Mouse (Mus musculus) liver, embryonic 15.5 days (tissue): ENCODE data around the gene Cpb2. TPM values are rescaled to one million over a fixed set of nuclear protein-coding genes. Genes with fewer than 3 reads are reported as not detected.

Source experiments
- ATAC-seq: fragments of 200-750 bp; cut with Nextera tagmentation; 2 replicates; pipeline ENCODE4 v1.8.0; 2017; ENCODE audit warnings: moderate number of reproducible peaks, mild to moderate bottlenecking, moderate library complexity; ENCODE audit not compliant: insufficient read depth
- H3K27ac ChIP-seq: fragments of 300-500 bp; sonication (generic); replicated peaks from 2 replicates; pipeline ENCODE4 v1.5.1; 2015; ENCODE audit warnings: mild to moderate bottlenecking, inconsistent platforms
- H3K27me3 ChIP-seq: fragments of 300-500 bp; sonication (generic); 2 replicates; pipeline ENCODE4 v1.6.1; 2015; ENCODE audit warnings: mild to moderate bottlenecking, inconsistent platforms
- H3K36me3 ChIP-seq: fragments of 300-500 bp; sonication (generic); replicated peaks from 2 replicates; pipeline ENCODE4 v1.6.1; 2015; ENCODE audit warnings: moderate library complexity, mild to moderate bottlenecking, inconsistent platforms
- H3K4me1 ChIP-seq: fragments of 300-500 bp; sonication (generic); replicated peaks from 2 replicates; pipeline ENCODE4 v1.6.1; 2015; ENCODE audit warnings: inconsistent platforms
- H3K4me2 ChIP-seq: fragments of 300-500 bp; sonication (generic); 2 replicates; pipeline ENCODE4 v1.6.1; 2015; ENCODE audit warnings: moderate library complexity, mild to moderate bottlenecking, inconsistent platforms
- H3K4me3 ChIP-seq: fragments of 300-500 bp; sonication (generic); replicated peaks from 2 replicates; pipeline ENCODE4 v1.5.1; 2015; ENCODE audit warnings: mild to moderate bottlenecking, inconsistent platforms
- H3K9ac ChIP-seq: fragments of 300-500 bp; sonication (generic); 2 replicates; pipeline ENCODE4 v1.6.1; 2015; ENCODE audit warnings: moderate library complexity, mild to moderate bottlenecking, inconsistent platforms
- H3K9me3 ChIP-seq: fragments of 300-500 bp; sonication (generic); replicated peaks from 2 replicates; pipeline ENCODE4 v1.6.1; 2016; ENCODE audit warnings: inconsistent platforms
- WGBS: fragments of 180-500 bp; shearing (Covaris S2); methylation state at CpG from one replicate; pipeline ENCODE4 v1.1.7; 2015; ENCODE audit warnings: mixed read lengths; ENCODE audit not compliant: insufficient replicate concordance; 5-methylcytosine and 5-hydroxymethylcytosine counted together
- polyA plus RNA-seq: library from polyadenylated mRNA; unstranded; fragments of >200 nt; fragmentation: Nextera tagmentation; extraction: Ambion mirVana; gene quantifications from 2 replicates; pipeline ENCODE4 v1.2.1, GENCODE M21; 2015

The Cpb2 gene
- 134 and 143 TPM in 2 replicates for polyA plus RNA-seq

DNA sequence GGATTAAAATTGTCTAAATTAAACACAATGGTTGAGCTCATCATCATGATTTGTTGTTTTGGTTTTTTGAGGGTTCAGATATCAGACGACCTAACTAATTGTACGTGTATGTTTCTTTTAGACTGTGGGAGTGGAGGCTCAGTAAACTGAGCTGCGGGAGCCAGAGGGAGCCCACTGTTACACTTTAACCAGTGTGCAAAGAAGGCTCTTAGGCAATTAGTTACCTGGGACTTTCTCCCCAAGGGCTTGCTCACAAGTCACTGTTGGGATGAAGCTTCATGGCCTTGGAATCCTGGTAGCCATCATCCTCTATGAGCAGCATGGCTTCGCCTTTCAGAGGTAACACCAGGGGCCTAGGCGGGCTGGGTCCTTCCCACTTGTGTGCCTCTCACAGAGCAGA lies at the start of gene Cpb2:
Cpb2 (plus strand) TSS at position 201 of the 400 bp plus-strand sequence.
- H3K4me1 ChIP-seq = peaks cover 5% of the 10 kb centered on the region; the same call in 1 of the 2 replicates
- ATAC-seq = peak; percentile 62
- H3K9me3 ChIP-seq = no peaks in the 10 kb centered on the region
- no peaks in the 10 kb centered on the region for H3K27me3 ChIP-seq
- no peak within 1 kb of the TSS for H3K9ac ChIP-seq
- H3K27ac ChIP-seq = peak within 1 kb of the TSS; percentile 45
- 59% methylated on average over 5 of the region's 5 CpGs for WGBS
- peak within 1 kb of the TSS; percentile 25 for H3K4me2 ChIP-seq
- H3K4me3 ChIP-seq = peak within 1 kb of the TSS; percentile 21
- H3K36me3 ChIP-seq = no peaks in the 10 kb centered on the region

DNA sequence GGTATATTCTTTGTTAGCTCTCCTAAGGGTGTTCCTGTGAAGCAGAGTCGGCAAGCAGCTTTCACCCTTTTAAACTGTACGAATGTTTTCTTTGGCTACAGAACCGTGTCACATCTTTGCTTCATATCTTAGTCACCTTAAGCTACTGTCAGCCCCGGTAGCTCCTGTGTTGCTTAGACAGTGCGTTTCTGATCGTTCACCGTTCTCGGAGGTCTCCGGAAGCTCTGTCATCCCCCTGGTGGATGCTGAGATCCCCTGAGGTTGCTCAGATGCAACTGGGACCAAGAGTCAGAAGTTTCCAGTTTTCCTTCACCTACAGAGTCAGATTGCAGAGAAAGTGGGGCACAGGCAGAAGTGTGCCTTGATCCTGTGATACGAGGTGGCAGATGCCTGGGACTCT lies 49.7 kb upstream of the Cpb2 start:
- Histone ChIP-seq H3K36me3 (no peaks in the 10 kb centered on the region), H3K9ac (no peak overlapping the region), H3K9me3 (no peaks in the 10 kb centered on the region), H3K4me1 (peaks cover 16% of the 10 kb centered on the region), H3K4me2 (no peak overlapping the region), H3K4me3 (no peak overlapping the region), H3K27me3 (no peaks in the 10 kb centered on the region; the same call in 1 of the 2 replicates), H3K27ac (no peak overlapping the region)
- 74% methylated on average over 10 of the region's 10 CpGs for WGBS
- ATAC-seq = no peak

GRCm38 (mm10) chr14:75192858-75193257 lies 49.2 kb upstream of the Cpb2 start:
- H3K36me3 ChIP-seq = no peaks in the 10 kb centered on the region
- H3K4me2 ChIP-seq = no peak overlapping the region
- H3K27me3 ChIP-seq = no peaks in the 10 kb centered on the region; the same call in 1 of the 2 replicates
- H3K27ac ChIP-seq = no peak overlapping the region
- ATAC-seq = no peak
- no peaks in the 10 kb centered on the region for H3K9me3 ChIP-seq
- WGBS = 65% methylated on average over 10 of the region's 10 CpGs
- H3K9ac ChIP-seq = no peak overlapping the region
- H3K4me3 ChIP-seq = no peak overlapping the region
- H3K4me1 ChIP-seq = peaks cover 18% of the 10 kb centered on the region

GRCm38 (mm10) chr14:75195530-75195929 lies 46.6 kb upstream of the Cpb2 start:
- peaks cover 18% of the 10 kb centered on the region for H3K4me1 ChIP-seq
- H3K27ac ChIP-seq = 0 out of 2 replicates have a peak overlapping the region, but pooled peaks have one; percentile 5
- H3K4me2 ChIP-seq = peak overlapping the region; percentile 23; the same call in 1 of the 2 replicates
- no peaks in the 10 kb centered on the region; the same call in 1 of the 2 replicates for H3K36me3 ChIP-seq
- H3K9ac ChIP-seq = no peak overlapping the region
- H3K4me3 ChIP-seq = no peak overlapping the region
- no peaks in the 10 kb centered on the region; the same call in 1 of the 2 replicates for H3K27me3 ChIP-seq
- ATAC-seq = no peak
- no peaks in the 10 kb centered on the region for H3K9me3 ChIP-seq
- 65% methylated on average over 5 of the region's 5 CpGs for WGBS

GRCm38 (mm10) chr14:75197027-75197426 lies 45.1 kb upstream of the Cpb2 start:
- Histone ChIP-seq H3K36me3 (peaks cover 6% of the 10 kb centered on the region), H3K9ac (no peak overlapping the region), H3K4me2 (no peak overlapping the region), H3K9me3 (no peaks in the 10 kb centered on the region), H3K4me3 (no peak overlapping the region), H3K27ac (no peak overlapping the region), H3K27me3 (no peaks in the 10 kb centered on the region), H3K4me1 (peaks cover 16% of the 10 kb centered on the region)
- no peak for ATAC-seq
- WGBS = 30% methylated on average over 5 of the region's 5 CpGs

DNA sequence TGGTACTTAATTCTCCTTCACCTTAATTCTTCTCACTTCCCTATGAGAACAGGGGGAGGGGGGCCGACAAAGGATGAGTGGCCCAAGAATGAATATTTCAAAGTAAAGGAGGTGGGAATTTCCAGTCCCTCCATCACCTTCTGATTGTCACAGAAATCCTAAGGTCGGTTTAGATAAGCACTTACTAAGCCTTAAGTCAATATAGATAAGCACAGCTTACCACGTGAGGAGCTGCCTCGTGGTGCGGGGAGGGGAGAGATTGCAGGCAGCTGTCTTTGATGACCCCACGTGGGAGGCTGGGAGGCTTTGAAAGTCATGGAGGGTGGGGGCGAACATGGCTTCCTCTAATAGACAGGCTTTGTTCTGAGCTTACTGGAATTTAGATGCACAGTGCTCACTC lies 44.4 kb upstream of the Cpb2 start:
- Histone ChIP-seq H3K9ac (no peak overlapping the region), H3K4me3 (no peak overlapping the region), H3K27ac (no peak overlapping the region), H3K36me3 (peaks cover 6% of the 10 kb centered on the region), H3K4me1 (peaks cover 16% of the 10 kb centered on the region), H3K27me3 (no peaks in the 10 kb centered on the region), H3K4me2 (no peak overlapping the region), H3K9me3 (no peaks in the 10 kb centered on the region)
- peak; percentile 61 for ATAC-seq
- WGBS = 13% methylated on average over 7 of the region's 7 CpGs

GRCm38 (mm10) chr14:75205363-75206051 lies 36.6 kb upstream of the Cpb2 start:
- Histone ChIP-seq H3K9me3 (no peaks in the 10 kb centered on the region), H3K27me3 (no peaks in the 10 kb centered on the region), H3K36me3 (peaks cover 6% of the 10 kb centered on the region), H3K27ac (no peak overlapping the region), H3K4me2 (no peak overlapping the region), H3K4me3 (no peak overlapping the region), H3K4me1 (no peaks in the 10 kb centered on the region), H3K9ac (no peak overlapping the region)
- 68% methylated on average over 6 of the region's 6 CpGs for WGBS
- ATAC-seq = no peak

DNA sequence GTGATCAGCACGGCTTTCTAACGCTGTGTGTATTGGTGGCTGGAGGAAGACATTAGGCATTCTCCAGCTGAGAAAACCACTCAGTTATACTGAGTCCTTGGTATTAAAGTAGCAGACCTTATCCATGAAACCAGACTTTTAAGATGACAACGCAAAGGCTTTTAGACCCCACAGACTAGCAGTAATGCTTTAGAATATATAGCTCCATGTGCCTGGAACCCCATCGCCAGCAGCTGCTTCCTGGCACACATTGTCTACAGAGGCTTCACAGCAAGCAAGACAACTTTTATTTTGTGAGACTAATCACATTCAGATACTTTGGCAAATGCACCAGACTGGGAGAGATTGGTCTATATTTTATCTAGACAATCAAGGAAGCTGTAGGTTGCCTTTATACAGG lies 35.8 kb upstream of the Cpb2 start:
- Histone ChIP-seq H3K27me3 (no peaks in the 10 kb centered on the region), H3K9me3 (no peaks in the 10 kb centered on the region), H3K4me1 (no peaks in the 10 kb centered on the region), H3K27ac (no peak overlapping the region), H3K4me3 (no peak overlapping the region), H3K4me2 (no peak overlapping the region), H3K36me3 (peaks cover 3% of the 10 kb centered on the region), H3K9ac (no peak overlapping the region)
- WGBS = 82% methylated on average over 4 of the region's 4 CpGs
- ATAC-seq = no peak

GRCm38 (mm10) chr14:75208572-75209151 lies 33.4 kb upstream of the Cpb2 start:
- no peaks in the 10 kb centered on the region for H3K27me3 ChIP-seq
- no peaks in the 10 kb centered on the region for H3K9me3 ChIP-seq
- H3K27ac ChIP-seq = no peak overlapping the region
- H3K4me1 ChIP-seq = no peaks in the 10 kb centered on the region
- H3K9ac ChIP-seq = no peak overlapping the region
- WGBS = 69% methylated on average over 6 of the region's 6 CpGs
- no peaks in the 10 kb centered on the region; the same call in 1 of the 2 replicates for H3K36me3 ChIP-seq
- H3K4me3 ChIP-seq = no peak overlapping the region
- H3K4me2 ChIP-seq = no peak overlapping the region
- no peak for ATAC-seq

GRCm38 (mm10) chr14:75213752-75214151 lies 28.3 kb upstream of the Cpb2 start:
- Histone ChIP-seq H3K27ac (no peak overlapping the region), H3K9me3 (no peaks in the 10 kb centered on the region), H3K36me3 (no peaks in the 10 kb centered on the region; the same call in 1 of the 2 replicates), H3K4me3 (no peak overlapping the region), H3K9ac (no peak overlapping the region), H3K27me3 (no peaks in the 10 kb centered on the region), H3K4me1 (no peaks in the 10 kb centered on the region), H3K4me2 (no peak overlapping the region)
- WGBS = 83% methylated on average over 11 of the region's 11 CpGs
- no peak for ATAC-seq

DNA sequence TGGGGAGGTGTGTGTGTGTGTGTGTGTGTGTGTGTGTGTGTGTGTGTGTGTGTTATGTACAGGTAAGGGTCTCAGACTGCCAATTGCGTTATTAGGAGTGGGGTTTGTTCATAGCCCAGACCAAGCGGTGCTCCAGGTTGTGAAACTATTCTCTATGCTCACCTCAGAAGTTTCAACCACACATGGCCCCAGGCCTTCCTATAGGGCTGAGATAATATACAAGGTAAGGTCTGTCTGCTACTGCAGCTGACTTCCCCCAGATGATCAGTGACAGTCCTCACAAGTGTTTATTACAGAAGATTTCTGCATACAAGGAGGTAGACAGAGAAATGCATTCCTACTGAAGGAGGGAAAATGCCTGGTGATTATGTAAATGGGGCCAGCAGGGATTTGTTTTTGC lies 23.2 kb upstream of the Cpb2 start:
- H3K27ac ChIP-seq = no peak overlapping the region
- H3K4me1 ChIP-seq = peaks cover 6% of the 10 kb centered on the region; the same call in 1 of the 2 replicates
- H3K4me2 ChIP-seq = no peak overlapping the region
- no peak overlapping the region for H3K9ac ChIP-seq
- ATAC-seq = no peak
- H3K9me3 ChIP-seq = no peaks in the 10 kb centered on the region
- 66% methylated on average over 2 of the region's 2 CpGs for WGBS
- H3K36me3 ChIP-seq = no peaks in the 10 kb centered on the region
- H3K4me3 ChIP-seq = no peak overlapping the region
- H3K27me3 ChIP-seq = no peaks in the 10 kb centered on the region
